Mouse (Mus musculus): Measurements from ENCODE around the gene Smok3a. TPM values are rescaled to one million over a fixed set of nuclear protein-coding genes. Genes with fewer than 3 reads are reported as not detected.
"Not testable (repeated sequence)": the region's sequence is repeated elsewhere in the genome, so short reads cannot be mapped to it uniquely, and the experiment has no call there.

Gene Smok3a
- not detected in 2 replicates for polyA plus RNA-seq (2015; fragmentation: Nextera tagmentation; extraction: Ambion mirVana)

GRCm38 (mm10) chr5:138020961-138021479, at the start of gene Smok3a, which contains the start of gene Smok3b:
Gene Smok3a, plus strand, starts transcription at chr5:138021261.
Gene Smok3b, plus strand, starts transcription at chr5:138021429.
- not testable (repeated sequence) for H3K4me1 ChIP-seq; H3K4me2 ChIP-seq (replicated peaks); H3K4me3 ChIP-seq (replicated peaks); H3K9ac ChIP-seq; H3K27me3 ChIP-seq; ATAC-seq (ENCODE audit: insufficient number of reproducible peaks, low FRiP score, low TSS enrichment, low read depth); H3K27ac ChIP-seq (replicated peaks); H3K36me3 ChIP-seq; H3K9me3 ChIP-seq (replicated peaks)
- 79% methylated on average over 4 of the region's 7 CpGs for WGBS

- no peak overlapping the region for H3K4me3 ChIP-seq (replicated peaks)
- ATAC-seq (ENCODE audit: insufficient number of reproducible peaks, low FRiP score, low TSS enrichment, low read depth), result no peak
- H3K4me2 ChIP-seq (replicated peaks), result no peak overlapping the region
- H3K4me1 ChIP-seq, result no peaks in the 10 kb centered on the region
- no peak overlapping the region for H3K9ac ChIP-seq
- H3K9me3 ChIP-seq (replicated peaks), result no peaks in the 10 kb centered on the region
- WGBS, result 75% methylated on average over 2 of the region's 2 CpGs
- no peaks in the 10 kb centered on the region for H3K36me3 ChIP-seq
- H3K27ac ChIP-seq (replicated peaks), result no peak overlapping the region
- H3K27me3 ChIP-seq, result no peaks in the 10 kb centered on the region
These were observed 47.9 kb upstream of the Smok3a start for GRCm38 (mm10) chr5:137973161-137973560.

GRCm38 (mm10) chr5:137973738-137974137, 47.3 kb upstream of the Smok3a start:
- H3K27ac ChIP-seq (replicated peaks), result no peak overlapping the region
- H3K4me2 ChIP-seq (replicated peaks), result no peak overlapping the region
- no peaks in the 10 kb centered on the region for H3K36me3 ChIP-seq
- no peaks in the 10 kb centered on the region for H3K27me3 ChIP-seq
- no peak overlapping the region for H3K9ac ChIP-seq
- H3K9me3 ChIP-seq (replicated peaks), result no peaks in the 10 kb centered on the region
- H3K4me1 ChIP-seq, result no peaks in the 10 kb centered on the region
- WGBS, result 60% methylated on average over 3 of the region's 3 CpGs
- no peak overlapping the region for H3K4me3 ChIP-seq (replicated peaks)
- ATAC-seq (ENCODE audit: insufficient number of reproducible peaks, low FRiP score, low TSS enrichment, low read depth), result no peak

GRCm38 (mm10) chr5:137974724-137975123, 46.3 kb upstream of the Smok3a start:
- H3K4me3 ChIP-seq (replicated peaks), result no peak overlapping the region
- H3K4me1 ChIP-seq, result no peaks in the 10 kb centered on the region
- no peaks in the 10 kb centered on the region for H3K36me3 ChIP-seq
- no peaks in the 10 kb centered on the region for H3K9me3 ChIP-seq (replicated peaks)
- no peak overlapping the region for H3K4me2 ChIP-seq (replicated peaks)
- no peak overlapping the region for H3K9ac ChIP-seq
- no peak overlapping the region for H3K27ac ChIP-seq (replicated peaks)
- WGBS, result 59% methylated on average over 3 of the region's 3 CpGs
- H3K27me3 ChIP-seq, result no peaks in the 10 kb centered on the region
- ATAC-seq (ENCODE audit: insufficient number of reproducible peaks, low FRiP score, low TSS enrichment, low read depth), result no peak

- Histone ChIP-seq H3K4me1 (no peaks in the 10 kb centered on the region), H3K27me3 (no peaks in the 10 kb centered on the region), H3K9ac (no peak overlapping the region), H3K36me3 (no peaks in the 10 kb centered on the region), H3K4me3 (replicated peaks) (no peak overlapping the region), H3K27ac (replicated peaks) (no peak overlapping the region), H3K4me2 (replicated peaks) (no peak overlapping the region), H3K9me3 (replicated peaks) (no peaks in the 10 kb centered on the region)
- WGBS, result 45% methylated on average over 1 of the region's 1 CpGs
- ATAC-seq (ENCODE audit: insufficient number of reproducible peaks, low FRiP score, low TSS enrichment, low read depth), result no peak
These were observed 45.6 kb upstream of the Smok3a start for GRCm38 (mm10) chr5:137975434-137975833.

DNA sequence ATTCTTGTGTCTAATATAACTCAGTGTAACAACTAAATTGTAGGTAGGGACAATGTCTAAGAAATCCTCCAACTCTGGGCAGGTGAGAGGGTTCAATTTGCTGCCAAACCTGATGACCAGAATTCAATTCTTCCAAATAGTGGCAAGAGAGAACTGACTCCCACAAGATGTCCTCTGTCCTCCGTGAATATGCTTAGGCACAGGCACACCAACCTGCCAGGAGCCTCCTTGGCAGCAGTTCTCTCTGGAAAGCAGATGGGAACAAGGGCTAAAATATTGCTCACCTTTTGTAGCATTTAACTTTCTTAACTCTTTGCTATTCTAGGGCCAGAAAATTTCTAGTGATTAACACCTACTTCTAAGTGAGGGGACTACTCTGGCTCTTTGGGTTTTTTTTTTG, 43.8 kb upstream of the Smok3a start:
- H3K4me3 ChIP-seq (replicated peaks), result no peak overlapping the region
- WGBS, result 51% methylated on average over 1 of the region's 1 CpGs
- no peaks in the 10 kb centered on the region for H3K27me3 ChIP-seq
- no peak overlapping the region for H3K27ac ChIP-seq (replicated peaks)
- no peak overlapping the region for H3K9ac ChIP-seq
- no peaks in the 10 kb centered on the region for H3K9me3 ChIP-seq (replicated peaks)
- H3K36me3 ChIP-seq, result no peaks in the 10 kb centered on the region
- no peaks in the 10 kb centered on the region for H3K4me1 ChIP-seq
- ATAC-seq (ENCODE audit: insufficient number of reproducible peaks, low FRiP score, low TSS enrichment, low read depth), result no peak
- H3K4me2 ChIP-seq (replicated peaks), result no peak overlapping the region

- H3K4me3 ChIP-seq (replicated peaks), result no peak overlapping the region
- H3K4me1 ChIP-seq, result no peaks in the 10 kb centered on the region
- H3K27me3 ChIP-seq, result no peaks in the 10 kb centered on the region
- ATAC-seq (ENCODE audit: insufficient number of reproducible peaks, low FRiP score, low TSS enrichment, low read depth), result no peak
- no peak overlapping the region for H3K4me2 ChIP-seq (replicated peaks)
- no peaks in the 10 kb centered on the region for H3K36me3 ChIP-seq
- H3K27ac ChIP-seq (replicated peaks), result no peak overlapping the region
- no peak overlapping the region for H3K9ac ChIP-seq
- no peaks in the 10 kb centered on the region for H3K9me3 ChIP-seq (replicated peaks)
- 80% methylated on average over 2 of the region's 2 CpGs for WGBS
These were observed 42.0 kb upstream of the Smok3a start for GRCm38 (mm10) chr5:137979081-137979480.

DNA sequence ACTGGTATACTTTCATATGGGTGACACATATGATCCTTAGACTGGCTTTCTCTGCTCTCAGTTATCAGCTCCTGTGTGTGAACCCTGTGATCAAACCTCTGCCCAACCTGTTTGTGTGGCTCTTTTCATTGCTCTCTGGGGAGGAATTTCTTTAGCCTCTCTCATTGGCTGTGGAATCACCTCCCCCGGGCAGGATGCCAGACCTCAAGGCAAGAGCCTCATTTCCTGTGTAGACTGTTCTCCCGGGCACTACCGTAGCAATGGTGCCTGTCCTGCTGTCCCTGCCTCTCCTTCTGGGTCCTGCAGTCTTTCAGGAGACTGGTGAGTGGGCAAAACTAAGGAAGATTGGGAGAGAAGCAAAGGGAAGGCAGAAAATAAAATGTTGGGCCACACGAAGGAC, 39.8 kb upstream of the Smok3a start, which contains the start of gene Azgp1:
Gene Azgp1, plus strand, starts transcription at position 221 of the 400 bp plus-strand sequence.
- Histone ChIP-seq H3K9ac (no peak within 1 kb of the TSS), H3K36me3 (no peaks in the 10 kb centered on the region), H3K4me3 (replicated peaks) (no peak within 1 kb of the TSS), H3K27me3 (no peaks in the 10 kb centered on the region), H3K4me1 (no peaks in the 10 kb centered on the region), H3K9me3 (replicated peaks) (no peaks in the 10 kb centered on the region), H3K27ac (replicated peaks) (no peak within 1 kb of the TSS), H3K4me2 (replicated peaks) (no peak within 1 kb of the TSS)
- ATAC-seq (ENCODE audit: insufficient number of reproducible peaks, low FRiP score, low TSS enrichment, low read depth), result no peak
- WGBS, result 62% methylated on average over 4 of the region's 4 CpGs

- Histone ChIP-seq H3K4me2 (replicated peaks) (no peak overlapping the region), H3K9ac (no peak overlapping the region), H3K9me3 (replicated peaks) (no peaks in the 10 kb centered on the region), H3K4me1 (no peaks in the 10 kb centered on the region), H3K27me3 (no peaks in the 10 kb centered on the region), H3K27ac (replicated peaks) (no peak overlapping the region), H3K36me3 (no peaks in the 10 kb centered on the region), H3K4me3 (replicated peaks) (no peak overlapping the region)
- ATAC-seq (ENCODE audit: insufficient number of reproducible peaks, low FRiP score, low TSS enrichment, low read depth), result no peak
- 82% methylated on average over 1 of the region's 1 CpGs for WGBS
These were observed 34.7 kb upstream of the Smok3a start for GRCm38 (mm10) chr5:137986351-137986750.

DNA sequence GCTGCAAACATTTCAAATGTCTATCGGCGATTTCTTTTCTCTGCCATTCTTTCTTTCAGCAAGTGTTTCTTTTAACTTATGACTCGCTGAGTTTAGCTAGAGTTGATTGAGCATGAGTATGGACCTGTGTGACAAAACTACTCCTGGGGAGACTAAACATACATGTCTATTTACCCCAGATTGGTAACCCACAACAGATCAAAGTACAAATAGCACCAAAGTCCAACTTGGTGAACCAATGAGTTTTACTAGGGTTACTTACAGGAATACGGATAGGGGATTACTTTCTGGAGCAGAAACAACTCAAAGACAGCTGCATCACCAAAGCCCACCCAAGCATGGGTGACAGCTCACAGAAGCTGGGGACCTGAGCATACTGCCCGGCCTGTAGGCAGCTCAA, 11.6 kb upstream of the Smok3a start:
- no peak overlapping the region for H3K9ac ChIP-seq
- H3K4me3 ChIP-seq (replicated peaks), result no peak overlapping the region
- no peak overlapping the region for H3K27ac ChIP-seq (replicated peaks)
- no peaks in the 10 kb centered on the region for H3K9me3 ChIP-seq (replicated peaks)
- no peaks in the 10 kb centered on the region for H3K36me3 ChIP-seq
- no peak for ATAC-seq (ENCODE audit: insufficient number of reproducible peaks, low FRiP score, low TSS enrichment, low read depth)
- WGBS, result 80% methylated on average over 5 of the region's 5 CpGs
- no peaks in the 10 kb centered on the region for H3K27me3 ChIP-seq
- no peak overlapping the region for H3K4me2 ChIP-seq (replicated peaks)
- H3K4me1 ChIP-seq, result no peaks in the 10 kb centered on the region

DNA sequence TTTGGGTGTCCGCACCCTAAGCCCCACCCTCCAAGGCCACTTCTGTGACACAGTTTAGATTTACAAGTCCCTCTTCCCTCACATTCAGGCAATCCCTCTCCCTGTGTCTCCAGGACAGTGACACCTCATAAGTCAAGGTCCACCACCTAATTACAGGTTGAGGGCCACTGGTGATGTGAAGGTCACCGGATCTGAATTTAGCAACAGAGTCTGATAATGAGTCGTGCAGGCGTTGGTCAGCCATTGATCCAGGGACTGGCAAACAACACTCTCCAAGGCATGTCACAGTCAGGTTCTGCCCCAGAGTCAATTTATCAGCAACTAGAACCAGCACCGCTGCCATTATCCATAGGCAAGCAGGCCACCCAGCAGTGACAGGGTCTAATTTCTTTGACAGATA, 8.7 kb upstream of the Smok3a start:
- Histone ChIP-seq H3K9ac (no peak overlapping the region), H3K4me3 (replicated peaks) (no peak overlapping the region), H3K4me2 (replicated peaks) (no peak overlapping the region), H3K36me3 (no peaks in the 10 kb centered on the region), H3K27me3 (no peaks in the 10 kb centered on the region), H3K27ac (replicated peaks) (no peak overlapping the region), H3K4me1 (no peaks in the 10 kb centered on the region), H3K9me3 (replicated peaks) (no peaks in the 10 kb centered on the region)
- ATAC-seq (ENCODE audit: insufficient number of reproducible peaks, low FRiP score, low TSS enrichment, low read depth), result no peak
- 95% methylated on average over 5 of the region's 5 CpGs for WGBS

GRCm38 (mm10) chr5:138016530-138016929, 4.5 kb upstream of the Smok3a start:
- WGBS, result 91% methylated on average over 2 of the region's 2 CpGs
- no peaks in the 10 kb centered on the region for H3K36me3 ChIP-seq
- no peaks in the 10 kb centered on the region for H3K4me1 ChIP-seq
- no peaks in the 10 kb centered on the region for H3K27me3 ChIP-seq
- no peak overlapping the region for H3K4me3 ChIP-seq (replicated peaks)
- H3K27ac ChIP-seq (replicated peaks), result no peak overlapping the region
- no peak overlapping the region for H3K4me2 ChIP-seq (replicated peaks)
- H3K9ac ChIP-seq, result no peak overlapping the region
- H3K9me3 ChIP-seq (replicated peaks), result no peaks in the 10 kb centered on the region
- no peak for ATAC-seq (ENCODE audit: insufficient number of reproducible peaks, low FRiP score, low TSS enrichment, low read depth)

All from embryonic facial prominence, embryonic 15.5 days (tissue).